Mouse (Mus musculus) retina, adult 2 months (tissue): ENCODE measurements around the gene Ttc7.

Experiments
- DNase-seq: peaks from one replicate; pipeline ENCODE4 v3.0.0-alpha.2; 2012; ENCODE audit warnings: low read depth, low spot score

The Ttc7 gene

DNA sequence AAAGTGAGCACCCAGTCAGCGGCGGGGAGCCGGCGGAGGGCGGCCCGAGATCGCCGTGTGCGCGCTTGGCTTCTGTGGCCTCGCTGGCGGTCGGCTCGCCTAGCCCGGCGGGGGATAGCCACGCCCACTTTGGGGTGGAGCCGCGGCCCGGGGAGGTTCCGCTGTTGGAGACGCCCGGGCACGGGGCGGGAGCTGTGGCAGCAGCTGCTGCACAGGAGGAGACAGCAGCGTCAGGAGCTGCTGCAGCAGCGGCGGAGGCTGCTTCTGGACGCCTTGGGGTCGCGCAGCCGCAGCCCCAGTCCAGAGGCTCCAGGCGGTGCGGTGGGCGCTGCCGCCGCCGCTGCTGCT lies at the start of gene Ttc7:
Gene Ttc7 (plus strand): TSS at position 181 of the 348 bp plus-strand sequence.
- DNase-seq, result peak; percentile 81

DNA sequence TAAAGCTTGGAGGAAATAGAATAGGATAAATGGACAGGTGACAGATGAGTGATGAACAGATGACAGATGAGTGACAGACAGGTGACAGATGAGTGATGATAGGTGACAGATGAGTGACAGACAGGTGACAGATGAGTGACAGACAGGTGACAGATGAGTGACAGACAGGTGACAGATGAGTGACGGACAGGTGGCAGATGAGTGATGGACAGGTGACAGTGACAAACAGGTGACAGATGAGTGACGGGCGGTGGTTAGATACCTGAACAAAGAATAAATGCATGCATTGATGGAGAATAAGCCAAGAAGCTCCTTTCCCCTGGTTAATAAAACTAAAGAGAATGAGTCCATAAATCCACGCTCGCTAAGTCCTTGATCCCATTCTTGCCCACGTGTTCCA lies 47.7 kb upstream of the Ttc7 start:
- DNase-seq, result no peak

- no peak for DNase-seq
These were observed 45.7 kb upstream of the Ttc7 start for GRCm38 (mm10) chr17:87236725-87237650.

DNA sequence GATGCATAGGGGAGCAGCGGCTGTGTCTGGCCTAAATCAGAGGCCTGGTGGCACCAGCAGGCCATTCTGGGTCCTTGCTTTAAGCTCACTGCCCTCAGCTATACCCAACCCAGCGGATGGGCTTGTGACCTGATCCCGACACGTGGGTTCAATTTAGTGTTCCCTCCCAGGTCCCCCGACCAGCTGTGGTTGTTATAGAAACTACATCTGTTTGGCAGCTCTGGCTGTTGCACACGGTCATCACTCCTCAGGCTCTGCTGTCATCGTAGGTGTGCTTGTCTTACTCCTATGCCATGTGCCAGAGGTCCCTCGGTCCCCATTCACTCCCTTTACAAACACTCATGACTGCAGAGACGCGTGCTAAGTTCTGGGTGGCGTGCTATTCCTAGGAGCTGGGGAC lies 44.9 kb upstream of the Ttc7 start:
- no peak for DNase-seq

GRCm38 (mm10) chr17:87246103-87246502 lies 36.6 kb upstream of the Ttc7 start:
- no peak for DNase-seq

GRCm38 (mm10) chr17:87254384-87254783 lies 28.3 kb upstream of the Ttc7 start:
- no peak for DNase-seq

DNA sequence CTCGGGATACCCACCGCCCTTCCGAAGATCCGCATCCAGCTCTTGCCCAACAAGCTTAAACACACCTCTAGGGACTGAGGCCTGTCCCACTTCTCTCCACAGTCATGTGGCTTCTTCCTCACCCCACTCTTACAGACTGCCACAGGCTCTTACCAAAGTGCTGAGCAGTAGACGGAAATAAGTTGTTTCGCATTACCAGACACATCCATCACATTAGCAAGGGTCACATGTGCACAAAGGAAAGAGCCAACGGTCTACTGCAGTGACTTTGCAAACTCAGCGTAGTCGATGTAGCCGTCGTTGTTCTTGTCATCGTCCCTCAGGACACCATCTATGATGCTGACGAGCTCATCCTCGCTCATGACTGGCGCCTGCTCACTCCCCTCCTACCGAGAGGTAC lies 27.0 kb upstream of the Ttc7 start:
- no peak for DNase-seq

DNA sequence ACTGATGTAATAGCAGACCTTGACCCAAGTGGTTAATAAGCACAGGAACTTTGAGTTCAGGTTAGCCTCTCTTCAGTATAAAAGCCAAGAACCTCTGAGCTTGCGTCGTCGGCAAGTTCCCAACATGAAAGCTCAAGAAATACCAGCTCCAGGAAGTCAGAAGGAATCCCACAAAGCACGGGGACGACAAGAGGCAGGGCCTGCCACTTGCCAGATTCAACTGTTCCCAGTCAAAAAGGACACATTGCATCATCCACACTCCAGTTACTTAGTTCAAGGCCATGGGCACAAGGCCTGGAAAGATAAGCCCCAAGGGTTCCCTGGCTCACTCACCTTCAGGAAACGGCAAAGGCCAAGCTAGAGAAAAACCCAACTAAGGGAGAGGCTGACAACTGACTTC lies 19.3 kb upstream of the Ttc7 start:
- no peak for DNase-seq

DNA sequence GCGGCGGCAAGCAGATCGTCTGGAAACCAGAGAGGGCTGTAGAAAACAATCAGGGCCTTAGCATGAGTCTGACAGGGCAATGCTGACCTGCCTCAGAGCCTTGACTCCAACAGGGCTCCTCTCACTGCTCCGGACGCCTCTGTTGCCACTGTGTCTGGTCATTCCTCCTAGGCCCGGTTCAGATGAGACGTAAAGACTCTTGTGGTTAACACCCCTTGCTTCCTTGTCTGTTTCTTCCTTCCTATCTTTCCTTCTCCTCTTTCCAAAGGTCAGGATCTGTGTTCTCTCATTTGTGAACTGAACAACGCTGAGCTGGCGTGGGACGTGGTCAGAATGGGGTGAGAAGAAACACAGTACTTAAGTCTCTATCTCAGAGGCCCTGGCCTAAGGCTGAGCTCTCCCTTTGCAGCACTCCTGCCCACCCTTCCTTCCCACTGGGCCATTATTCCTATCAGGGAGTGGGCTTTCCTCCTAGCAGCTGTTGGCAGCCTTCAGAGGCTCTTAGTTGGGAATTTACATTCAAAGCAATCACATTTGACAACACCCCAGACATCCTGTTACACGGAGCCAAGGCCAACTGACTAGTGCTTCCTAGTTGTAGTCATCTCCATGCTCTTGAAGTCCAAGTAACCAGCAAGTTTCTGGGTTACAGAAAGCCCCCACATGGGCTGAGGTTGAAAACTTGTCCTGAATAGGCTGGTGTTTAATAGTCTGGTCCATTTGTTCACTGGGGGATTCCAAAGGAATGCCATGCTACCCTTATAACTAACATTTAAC lies 18.4 kb upstream of the Ttc7 start:
- no peak for DNase-seq

DNA sequence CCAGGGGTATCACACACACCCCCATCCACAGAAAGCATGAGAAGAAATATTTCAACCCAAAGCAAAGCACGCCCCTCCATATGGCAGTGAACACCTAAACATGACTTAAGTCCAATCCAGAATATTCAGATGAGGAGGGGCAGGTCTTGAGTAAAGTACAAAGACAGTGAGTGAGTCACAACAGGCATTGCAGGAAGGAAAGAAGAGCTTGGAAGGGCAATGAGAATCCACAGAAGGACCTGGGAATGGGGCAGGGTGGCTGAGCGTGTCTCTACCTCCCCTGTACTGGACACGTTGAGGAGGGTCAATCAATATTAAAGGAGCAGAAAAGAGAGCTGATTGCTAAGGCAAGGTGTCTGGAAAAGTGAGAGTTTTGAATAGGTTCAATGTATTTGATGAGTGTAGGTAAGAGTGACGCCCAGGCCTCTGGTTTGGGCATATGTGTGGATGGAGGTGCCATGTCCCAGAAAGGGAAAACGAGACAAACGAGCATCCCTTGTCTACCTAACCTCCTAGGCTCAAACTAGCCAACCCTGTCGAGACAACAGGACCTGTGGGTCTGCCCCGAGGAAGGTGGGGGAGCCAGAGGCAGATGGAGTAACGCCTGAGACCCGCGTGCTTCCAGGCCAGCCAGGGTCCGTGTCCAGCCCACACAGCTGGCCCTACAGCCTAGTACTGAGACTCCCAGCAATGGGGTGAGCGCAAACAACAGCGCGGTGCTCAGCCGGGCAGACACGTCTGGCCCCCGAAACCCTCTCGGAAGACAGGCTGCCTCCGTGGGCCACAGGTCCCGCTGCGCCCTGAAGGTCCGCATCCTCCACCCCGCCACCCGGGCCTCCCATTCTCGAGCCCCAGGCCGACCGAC lies 17.5 kb upstream of the Ttc7 start:
- DNase-seq, result no peak

GRCm38 (mm10) chr17:87265792-87266186 lies 16.9 kb upstream of the Ttc7 start, which contains the start of gene Mcfd2:
Gene Mcfd2, minus strand, starts transcription at chr17:87265935.
- DNase-seq, result peak; percentile 86

- DNase-seq, result no peak
These were observed 13.2 kb upstream of the Ttc7 start for GRCm38 (mm10) chr17:87269454-87269853.

- no peak for DNase-seq
These were observed 7.0 kb upstream of the Ttc7 start for GRCm38 (mm10) chr17:87275363-87276341.

GRCm38 (mm10) chr17:87282007-87282705 lies 530 bp upstream of the Ttc7 start:
- peak; percentile 45 for DNase-seq

DNA sequence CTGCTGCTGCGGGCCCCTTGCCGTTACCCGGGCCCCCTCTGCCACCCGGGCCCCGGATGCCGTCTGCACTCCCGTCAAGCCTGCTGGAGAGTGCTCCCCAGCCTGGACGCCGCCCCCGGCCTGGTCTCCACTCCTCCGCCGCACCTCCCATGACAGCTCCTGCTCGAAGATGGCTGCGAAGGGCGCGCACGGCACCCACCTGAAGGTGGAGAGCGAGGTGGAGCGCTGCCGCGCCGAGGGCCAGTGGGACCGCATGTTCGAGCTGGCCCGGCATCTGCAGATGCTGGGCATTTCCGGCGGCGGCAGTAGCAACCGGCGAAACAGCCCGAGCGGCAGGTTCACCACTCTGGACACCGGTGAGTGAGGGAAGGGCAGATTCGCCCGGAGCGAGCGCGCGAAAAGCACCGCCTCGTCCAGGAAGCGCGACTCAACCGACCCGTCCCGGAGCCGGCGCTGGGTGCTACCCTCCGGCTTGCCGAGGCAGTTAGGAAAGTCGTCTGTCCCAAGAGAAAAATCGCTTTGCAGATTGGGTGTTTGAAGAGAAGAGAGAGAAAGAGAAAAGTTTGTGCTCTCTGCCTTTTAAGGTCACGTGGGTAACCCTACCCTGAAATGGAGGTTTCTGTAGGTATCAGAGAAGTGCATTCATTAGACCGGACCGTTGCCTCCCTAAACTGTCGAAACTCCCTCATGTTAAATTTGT lies 519 bp downstream of the Ttc7 start:
- no peak for DNase-seq

GRCm38 (mm10) chr17:87283755-87284481 lies 1.2 kb downstream of the Ttc7 start:
- DNase-seq, result no peak

- no peak for DNase-seq
These were observed 1.9 kb downstream of the Ttc7 start for GRCm38 (mm10) chr17:87284482-87285040.

DNA sequence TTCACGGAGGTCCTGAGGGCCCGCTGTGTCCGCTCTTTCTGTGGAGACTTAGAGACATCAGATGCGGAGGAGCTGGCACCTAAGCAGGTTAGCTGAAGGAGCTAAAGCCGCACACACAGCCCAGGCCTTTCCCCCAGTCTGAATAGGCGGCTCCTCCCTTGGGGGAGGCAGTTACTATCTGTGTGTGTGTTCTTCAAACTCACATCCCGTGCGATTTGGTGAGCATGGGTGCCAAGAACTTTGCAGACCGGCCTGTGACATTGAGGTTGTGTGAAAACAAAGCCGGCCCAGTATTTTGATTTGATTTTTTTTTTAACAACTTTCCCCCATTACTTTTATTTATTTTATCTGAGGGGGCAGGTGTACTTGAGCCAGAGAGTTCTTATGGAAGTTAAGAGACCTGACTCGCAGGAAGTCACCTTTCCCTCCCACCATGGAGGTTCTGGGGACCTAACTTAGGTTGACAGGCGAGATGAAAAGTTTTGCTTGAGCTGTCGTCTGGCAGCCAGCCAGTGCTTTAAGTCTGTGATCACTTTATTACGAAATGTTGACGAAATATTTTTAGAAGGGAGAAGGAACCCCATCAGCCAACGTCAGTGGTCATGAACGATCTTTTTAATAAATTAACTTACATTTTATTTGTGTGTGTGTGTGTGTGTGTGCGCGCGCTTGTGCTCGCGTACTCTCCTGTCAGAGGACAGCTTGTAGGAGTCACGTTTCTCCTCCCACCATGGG lies 3.2 kb downstream of the Ttc7 start:
- DNase-seq, result no peak
